Mouse (Mus musculus): ENCODE measurements at regions not wholly inside any gene's neighbourhood (a gene's known extent, or its start where the extent isn't known, plus 50 kb on each side); places are given as distances from the start of the nearest gene placed in this dataset.
A peak's percentile ranks its signal among the peaks of the same experiment; 100 is the strongest.

- Histone ChIP-seq H3K4me1 (no peaks in the 10 kb centered on the region), H3K4me3 (replicated peaks) (no peak overlapping the region), H3K9ac (no peak overlapping the region), H3K4me2 (no peak overlapping the region), H3K9me3 (no peaks in the 10 kb centered on the region), H3K27ac (no peak overlapping the region), H3K27me3 (replicated peaks) (no peaks in the 10 kb centered on the region), H3K36me3 (no peaks in the 10 kb centered on the region)
- no peak for ATAC-seq (ENCODE audit: insufficient read depth, low FRiP score, low read depth)
- WGBS, result 67% methylated on average over 2 of the region's 2 CpGs
These were observed 119.0 kb upstream of the Irx4 start for GRCm38 (mm10) chr13:73141302-73141701.

- Histone ChIP-seq H3K4me3 (replicated peaks) (no peak overlapping the region), H3K4me2 (no peak overlapping the region), H3K36me3 (no peaks in the 10 kb centered on the region), H3K9ac (no peak overlapping the region), H3K27me3 (replicated peaks) (no peaks in the 10 kb centered on the region), H3K27ac (no peak overlapping the region), H3K9me3 (no peaks in the 10 kb centered on the region), H3K4me1 (no peaks in the 10 kb centered on the region)
- 81% methylated on average over 7 of the region's 7 CpGs for WGBS
- ATAC-seq (ENCODE audit: insufficient read depth, low FRiP score, low read depth), result no peak
These were observed 102.3 kb upstream of the Irx4 start for GRCm38 (mm10) chr13:73158016-73158415.

- WGBS, result 44% methylated on average over 7 of the region's 7 CpGs
- no peak overlapping the region for H3K4me3 ChIP-seq (replicated peaks)
- H3K27ac ChIP-seq, result no peak overlapping the region
- no peak overlapping the region for H3K9ac ChIP-seq
- 0 out of 2 replicates have a peak overlapping the region, but pooled peaks have one; percentile 67 for H3K4me2 ChIP-seq
- no peaks in the 10 kb centered on the region for H3K9me3 ChIP-seq
- H3K36me3 ChIP-seq, result no peaks in the 10 kb centered on the region
- no peaks in the 10 kb centered on the region for H3K27me3 ChIP-seq (replicated peaks)
- no peak for ATAC-seq (ENCODE audit: insufficient read depth, low FRiP score, low read depth)
- no peaks in the 10 kb centered on the region for H3K4me1 ChIP-seq
These were observed 100.8 kb upstream of the Irx4 start for GRCm38 (mm10) chr13:73159454-73159853.

- Histone ChIP-seq H3K9ac (no peak overlapping the region), H3K27ac (no peak overlapping the region), H3K4me3 (replicated peaks) (peak overlapping the region; percentile 33; the same call in 1 of the 2 replicates), H3K4me2 (peak overlapping the region; percentile 67), H3K27me3 (replicated peaks) (no peaks in the 10 kb centered on the region), H3K36me3 (no peaks in the 10 kb centered on the region), H3K4me1 (no peaks in the 10 kb centered on the region), H3K9me3 (no peaks in the 10 kb centered on the region)
- 14% methylated on average over 9 of the region's 9 CpGs for WGBS
- ATAC-seq (ENCODE audit: insufficient read depth, low FRiP score, low read depth), result no peak
These were observed 100.4 kb upstream of the Irx4 start for GRCm38 (mm10) chr13:73159865-73160264.

- no peak overlapping the region for H3K9ac ChIP-seq
These were observed 100.0 kb upstream of the Irx4 start for GRCm38 (mm10) chr13:73160289-73160688.

GRCm38 (mm10) chr13:73170301-73170700 is 90.0 kb upstream of the Irx4 start:
- no peak overlapping the region for H3K27ac ChIP-seq

More at GRCm38 (mm10) chr13:73160289-73160688, 100.0 kb upstream of the Irx4 start:
- Histone ChIP-seq H3K9me3 (no peaks in the 10 kb centered on the region), H3K27me3 (replicated peaks) (no peaks in the 10 kb centered on the region), H3K27ac (no peak overlapping the region), H3K4me2 (peak overlapping the region; percentile 67), H3K36me3 (no peaks in the 10 kb centered on the region), H3K4me3 (replicated peaks) (peak overlapping the region; percentile 33), H3K4me1 (no peaks in the 10 kb centered on the region)
- ATAC-seq (ENCODE audit: insufficient read depth, low FRiP score, low read depth), result peak; percentile 95
- 1% methylated on average over 22 of the region's 22 CpGs for WGBS

GRCm38 (mm10) chr13:73207931-73208448 is 52.3 kb upstream of the Irx4 start:
- Histone ChIP-seq H3K36me3 (no peaks in the 10 kb centered on the region), H3K27ac (no peak overlapping the region), H3K4me1 (no peaks in the 10 kb centered on the region), H3K9ac (no peak overlapping the region), H3K4me2 (no peak overlapping the region), H3K9me3 (no peaks in the 10 kb centered on the region), H3K27me3 (replicated peaks) (no peaks in the 10 kb centered on the region), H3K4me3 (replicated peaks) (no peak overlapping the region)
- WGBS, result 85% methylated on average over 3 of the region's 3 CpGs
- ATAC-seq (ENCODE audit: insufficient read depth, low FRiP score, low read depth), result no peak

More at GRCm38 (mm10) chr13:73170301-73170700, 90.0 kb upstream of the Irx4 start:
- Histone ChIP-seq H3K27me3 (replicated peaks) (no peaks in the 10 kb centered on the region), H3K4me2 (no peak overlapping the region), H3K9ac (no peak overlapping the region), H3K9me3 (no peaks in the 10 kb centered on the region), H3K36me3 (no peaks in the 10 kb centered on the region), H3K4me1 (no peaks in the 10 kb centered on the region), H3K4me3 (replicated peaks) (no peak overlapping the region)
- WGBS, result 68% methylated on average over 3 of the region's 3 CpGs
- ATAC-seq (ENCODE audit: insufficient read depth, low FRiP score, low read depth), result no peak

All from stomach, embryonic 15.5 days (tissue).